Mouse (Mus musculus) intestine, postnatal 0 days (tissue): ENCODE results near the gene Gcgr. TPM values are rescaled to one million over a fixed set of nuclear protein-coding genes. Genes with fewer than 3 reads are reported as not detected.

ENCODE experiments used
- ATAC-seq: fragments of 200-750 bp; cut with Nextera tagmentation; 2 replicates; pipeline ENCODE4 v1.8.0; 2017; ENCODE audit warnings: mild to moderate bottlenecking, moderate TSS enrichment, moderate library complexity
- H3K27ac ChIP-seq: fragments of 300-500 bp; sonication (generic); 2 replicates; pipeline ENCODE4 v1.5.1; 2014; ENCODE audit warnings: mild to moderate bottlenecking, low read depth, low read length, moderate library complexity
- H3K27me3 ChIP-seq: fragments of 300-500 bp; sonication (generic); replicated peaks from 2 replicates; pipeline ENCODE4 v1.6.1; 2014; ENCODE audit warnings: low read length, mixed read lengths; ENCODE audit not compliant: control insufficient read depth, insufficient read depth
- H3K36me3 ChIP-seq: fragments of 300-500 bp; sonication (generic); 2 replicates; pipeline ENCODE4 v1.6.1; 2014; ENCODE audit warnings: mild to moderate bottlenecking, moderate library complexity; ENCODE audit not compliant: control insufficient read depth, insufficient read depth
- H3K4me1 ChIP-seq: fragments of 300-500 bp; sonication (generic); replicated peaks from 2 replicates; pipeline ENCODE4 v1.6.1; 2014; ENCODE audit warnings: antibody characterized with exemption, low read length, mixed read lengths; ENCODE audit not compliant: control insufficient read depth, insufficient read depth
- H3K4me2 ChIP-seq: fragments of 300-500 bp; sonication (generic); replicated peaks from 2 replicates; pipeline ENCODE4 v1.6.1; 2014; ENCODE audit warnings: low read depth, mild to moderate bottlenecking, moderate library complexity
- H3K4me3 ChIP-seq: fragments of 300-500 bp; sonication (generic); 2 replicates; pipeline ENCODE4 v1.5.1; 2014; ENCODE audit warnings: low read depth, low read length
- H3K9ac ChIP-seq: fragments of 300-500 bp; sonication (generic); 2 replicates; pipeline ENCODE4 v1.6.1; 2014; ENCODE audit warnings: mild to moderate bottlenecking, low read depth, low read length
- H3K9me3 ChIP-seq: fragments of 300-500 bp; sonication (generic); 2 replicates; pipeline ENCODE4 v1.6.1; 2016; ENCODE audit warnings: mixed run types; ENCODE audit not compliant: control insufficient read depth
- CTCF ChIP-seq: sonication (generic); IDR thresholded peaks from 2 replicates; pipeline ENCODE4 v1.5.1; 2016; ENCODE audit warnings: low read depth, mild to moderate bottlenecking, control low read depth, antibody characterized with exemption, moderate library complexity
- WGBS: fragments of 180-500 bp; shearing (Covaris S2); extraction: QIAGEN DNeasy Blood & Tissue Kit; methylation state at CpG from one replicate; pipeline ENCODE4 v1.1.7; 2014; 5-methylcytosine and 5-hydroxymethylcytosine counted together
- polyA plus RNA-seq: library from polyadenylated mRNA; unstranded; fragments of >200 nt; fragmentation: Nextera tagmentation; extraction: Ambion mirVana; gene quantifications from 2 replicates; pipeline ENCODE4 v1.2.1, GENCODE M21; 2015

Gcgr gene
- polyA plus RNA-seq, 1 experiment from 2014 or later: 1.0 TPM

DNA sequence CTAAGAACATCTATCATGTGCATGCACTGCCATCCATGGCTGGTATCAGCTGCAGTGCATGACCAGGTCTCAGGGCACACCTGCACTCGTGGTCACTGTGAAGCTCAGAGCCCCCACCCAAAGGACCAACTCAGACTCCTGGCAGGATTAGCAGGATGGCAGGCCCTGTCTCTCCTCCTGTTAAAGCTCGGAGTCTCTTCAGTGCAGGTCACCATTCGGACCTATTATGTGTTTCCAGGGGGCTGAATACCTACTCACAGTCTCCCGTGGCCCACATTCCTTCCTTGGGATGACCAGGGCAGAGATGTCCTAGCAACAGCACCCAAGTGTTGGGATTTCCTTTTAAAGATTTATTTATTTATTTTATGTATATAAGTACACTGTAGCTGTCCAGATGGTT, 13.4 kb upstream of the Gcgr start:
- H3K9me3 ChIP-seq: no peaks in the 10 kb centered on the region
- 0 out of 2 replicates have a peak overlapping the region, but pooled peaks have one; percentile 41 for H3K27ac ChIP-seq
- no peak overlapping the region for H3K4me3 ChIP-seq
- no peak for ATAC-seq
- no peak for TF ChIP-seq CTCF
- H3K4me1 ChIP-seq: no peaks in the 10 kb centered on the region
- H3K27me3 ChIP-seq: no peaks in the 10 kb centered on the region
- H3K36me3 ChIP-seq: no peaks in the 10 kb centered on the region
- H3K9ac ChIP-seq: no peak overlapping the region
- WGBS: 78% methylated on average over 4 of the region's 4 CpGs
- no peak overlapping the region for H3K4me2 ChIP-seq

DNA sequence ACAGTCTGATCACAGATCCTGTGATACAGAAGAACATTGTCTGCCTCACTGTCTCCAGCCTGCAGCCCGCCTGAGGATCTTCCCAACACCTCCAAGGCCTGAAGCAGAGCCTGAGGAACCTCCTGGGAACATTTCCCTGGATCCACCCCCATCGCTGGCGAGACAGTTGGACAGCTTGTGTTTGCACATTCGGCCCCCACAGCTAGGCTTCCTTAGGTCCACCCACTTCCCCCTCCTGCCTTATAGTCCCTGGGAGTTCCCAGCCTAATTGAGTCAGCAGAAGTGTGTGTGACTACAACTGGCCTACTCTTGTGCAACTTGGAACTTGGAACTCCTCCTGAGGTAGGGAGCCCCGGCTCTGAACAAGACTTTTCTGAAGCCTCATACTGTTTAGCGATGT, 12.5 kb upstream of the Gcgr start:
- peak; percentile 87 for ATAC-seq
- no peak for TF ChIP-seq CTCF
- Histone ChIP-seq H3K4me1 (no peaks in the 10 kb centered on the region), H3K4me2 (peak overlapping the region; percentile 37; the same call in 1 of the 2 replicates), H3K4me3 (no peak overlapping the region), H3K27ac (peak overlapping the region; percentile 96), H3K9ac (0 out of 2 replicates have a peak overlapping the region, but pooled peaks have one; percentile 11), H3K27me3 (no peaks in the 10 kb centered on the region), H3K36me3 (no peaks in the 10 kb centered on the region), H3K9me3 (no peaks in the 10 kb centered on the region)
- 31% methylated on average over 6 of the region's 6 CpGs for WGBS

DNA sequence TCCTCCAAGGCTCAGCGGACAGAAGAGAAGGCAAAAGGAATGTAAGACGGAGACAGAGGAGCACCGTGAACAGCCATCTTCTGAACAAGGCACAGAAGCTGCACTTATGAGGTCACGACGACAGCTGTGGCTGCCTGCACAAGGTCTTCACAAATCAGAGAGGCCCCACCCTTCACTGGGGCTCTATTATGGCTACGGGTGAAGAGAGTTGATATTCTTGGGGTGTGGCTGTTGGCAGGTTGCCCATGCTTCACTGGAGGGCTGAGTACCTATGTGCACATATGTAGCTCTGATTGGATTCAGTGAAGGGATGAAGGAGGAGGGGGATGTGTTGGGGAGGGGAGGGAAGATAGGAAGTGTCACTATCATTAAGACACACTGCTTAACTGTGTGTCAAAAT, 11.9 kb upstream of the Gcgr start:
- no peak for TF ChIP-seq CTCF
- no peaks in the 10 kb centered on the region for H3K36me3 ChIP-seq
- 0 out of 2 replicates have a peak overlapping the region, but pooled peaks have one; percentile 11 for H3K9ac ChIP-seq
- no peaks in the 10 kb centered on the region for H3K9me3 ChIP-seq
- H3K27me3 ChIP-seq: no peaks in the 10 kb centered on the region
- H3K4me3 ChIP-seq: no peak overlapping the region
- no peaks in the 10 kb centered on the region for H3K4me1 ChIP-seq
- H3K4me2 ChIP-seq: peak overlapping the region; percentile 37; the same call in 1 of the 2 replicates
- ATAC-seq: peak; percentile 84
- 26% methylated on average over 6 of the region's 6 CpGs for WGBS
- H3K27ac ChIP-seq: peak overlapping the region; percentile 96

DNA sequence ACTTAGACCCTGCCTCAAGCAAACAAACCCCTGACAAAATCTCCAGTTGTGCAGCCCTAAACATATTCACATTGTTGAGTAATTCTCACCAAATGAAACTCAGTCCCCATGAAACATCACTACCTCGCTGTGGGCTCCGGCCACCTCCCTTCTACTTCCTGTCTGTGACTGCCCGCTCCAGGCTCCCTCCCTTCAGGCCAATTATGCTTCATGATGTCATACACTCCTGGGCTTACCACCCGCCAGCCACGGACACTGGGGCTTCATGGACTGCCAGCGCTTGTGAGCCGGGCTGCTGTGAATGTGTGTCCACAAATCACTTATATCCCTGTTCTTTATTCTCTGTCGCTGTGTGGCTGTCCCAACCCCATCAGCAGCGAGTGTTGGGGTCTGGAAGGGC, 10.8 kb upstream of the Gcgr start:
- Histone ChIP-seq H3K4me1 (no peaks in the 10 kb centered on the region), H3K36me3 (no peaks in the 10 kb centered on the region), H3K9me3 (no peaks in the 10 kb centered on the region), H3K4me3 (no peak overlapping the region), H3K4me2 (no peak overlapping the region), H3K27me3 (no peaks in the 10 kb centered on the region), H3K9ac (no peak overlapping the region; the same call in 1 of the 2 replicates), H3K27ac (0 out of 2 replicates have a peak overlapping the region, but pooled peaks have one; percentile 7)
- no peak for ATAC-seq
- 51% methylated on average over 9 of the region's 9 CpGs for WGBS
- TF ChIP-seq CTCF: no peak

DNA sequence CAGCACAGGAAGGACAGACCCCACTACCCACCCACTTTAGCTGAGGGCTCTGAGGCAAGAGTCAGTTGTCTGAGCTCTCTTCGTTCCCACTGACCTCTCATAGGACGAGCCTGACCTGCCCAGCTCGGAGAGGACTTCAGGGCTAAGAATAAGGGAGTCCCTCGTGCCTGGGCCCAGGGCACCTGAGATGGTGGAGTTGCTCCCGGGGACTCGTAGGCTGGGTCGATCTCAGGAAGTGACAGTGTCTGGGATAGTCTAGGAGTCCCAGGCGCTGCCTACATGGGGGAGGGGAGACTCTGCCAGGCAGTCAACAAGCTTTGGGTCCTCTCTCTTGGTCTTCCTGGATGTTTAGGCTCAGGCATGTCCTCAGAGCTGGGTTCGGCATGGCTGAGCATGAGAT, 10.0 kb upstream of the Gcgr start:
- no peak for TF ChIP-seq CTCF
- no peak overlapping the region for H3K4me3 ChIP-seq
- no peaks in the 10 kb centered on the region for H3K36me3 ChIP-seq
- ATAC-seq: no peak
- H3K4me2 ChIP-seq: no peak overlapping the region
- no peaks in the 10 kb centered on the region for H3K4me1 ChIP-seq
- no peak overlapping the region for H3K9ac ChIP-seq
- no peaks in the 10 kb centered on the region for H3K9me3 ChIP-seq
- peak overlapping the region; percentile 47 for H3K27ac ChIP-seq
- no peaks in the 10 kb centered on the region for H3K27me3 ChIP-seq
- 70% methylated on average over 9 of the region's 9 CpGs for WGBS

DNA sequence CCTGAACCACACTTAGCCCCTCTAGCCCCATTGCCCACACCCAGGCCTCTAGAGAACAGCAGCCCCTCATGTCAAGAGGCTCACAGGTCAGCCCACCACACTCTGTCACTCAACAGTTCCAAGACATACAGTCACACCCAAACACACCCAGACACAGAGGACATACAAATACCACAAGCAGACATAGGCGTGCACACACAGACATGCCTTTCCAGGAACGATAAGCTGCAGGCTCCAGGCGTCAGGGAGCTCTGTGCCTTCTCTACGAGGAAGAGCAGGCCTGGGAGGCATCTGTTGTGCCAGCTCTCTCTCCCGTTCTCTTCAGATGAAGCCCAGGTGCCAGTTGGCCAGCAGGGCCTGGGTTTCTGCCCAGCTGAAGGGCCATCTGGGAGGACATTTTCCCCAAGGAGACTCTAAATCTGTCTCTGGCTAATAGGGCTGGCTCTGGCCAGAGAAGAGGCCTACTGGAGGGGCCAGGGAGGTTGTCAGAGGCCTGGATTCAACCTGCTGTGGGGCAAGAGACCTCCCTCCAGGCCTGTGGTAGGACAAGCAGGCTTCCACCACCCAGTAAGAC, 9.4 kb upstream of the Gcgr start:
- H3K9ac ChIP-seq: no peak overlapping the region
- no peaks in the 10 kb centered on the region for H3K27me3 ChIP-seq
- no peaks in the 10 kb centered on the region for H3K36me3 ChIP-seq
- no peaks in the 10 kb centered on the region for H3K9me3 ChIP-seq
- no peak for ATAC-seq
- no peak overlapping the region for H3K4me3 ChIP-seq
- H3K4me2 ChIP-seq: no peak overlapping the region
- no peak for TF ChIP-seq CTCF
- no peaks in the 10 kb centered on the region for H3K4me1 ChIP-seq
- 40% methylated on average over 5 of the region's 5 CpGs for WGBS
- peak overlapping the region; percentile 47 for H3K27ac ChIP-seq

DNA sequence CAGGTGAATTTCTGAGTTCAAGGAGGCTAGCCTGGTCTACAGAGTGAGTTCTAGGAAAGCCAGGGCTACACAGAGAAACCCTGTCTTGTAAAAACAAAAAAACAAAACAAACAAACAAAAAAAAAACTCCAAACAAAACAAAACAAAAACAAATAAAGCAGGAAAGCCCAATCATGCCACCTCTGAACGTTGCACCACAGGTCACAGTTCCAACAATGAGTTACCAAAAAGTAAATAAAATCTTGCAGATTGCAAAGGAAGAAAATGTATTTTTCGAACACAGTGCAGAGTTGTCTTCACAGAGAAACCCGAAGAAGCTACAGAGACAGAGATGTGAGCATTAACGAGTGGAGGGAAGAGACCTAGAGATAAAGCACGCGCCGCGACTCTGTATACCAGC, 7.9 kb upstream of the Gcgr start:
- ATAC-seq: no peak
- Histone ChIP-seq H3K36me3 (no peaks in the 10 kb centered on the region), H3K4me3 (no peak overlapping the region), H3K27ac (no peak overlapping the region), H3K4me1 (no peaks in the 10 kb centered on the region), H3K9ac (no peak overlapping the region), H3K4me2 (no peak overlapping the region), H3K9me3 (no peaks in the 10 kb centered on the region), H3K27me3 (no peaks in the 10 kb centered on the region)
- 74% methylated on average over 8 of the region's 8 CpGs for whole genome bisulfite sequencing
- no peak for TF ChIP-seq CTCF
